Mouse (Mus musculus): ENCODE results near the gene Canx.
A peak's percentile ranks its signal among the peaks of the same experiment; 100 is the strongest.

Canx gene

GRCm38 (mm10) chr11:50275568-50276151, 49.8 kb downstream of the Canx start:
- no peak for DNase-seq (ENCODE audit: low spot score in 2 of 2)

- DNase-seq (ENCODE audit: low spot score in 2 of 2): no peak
Observed at GRCm38 (mm10) chr11:50275077-50275476, 50.4 kb downstream of the Canx start.

DNA sequence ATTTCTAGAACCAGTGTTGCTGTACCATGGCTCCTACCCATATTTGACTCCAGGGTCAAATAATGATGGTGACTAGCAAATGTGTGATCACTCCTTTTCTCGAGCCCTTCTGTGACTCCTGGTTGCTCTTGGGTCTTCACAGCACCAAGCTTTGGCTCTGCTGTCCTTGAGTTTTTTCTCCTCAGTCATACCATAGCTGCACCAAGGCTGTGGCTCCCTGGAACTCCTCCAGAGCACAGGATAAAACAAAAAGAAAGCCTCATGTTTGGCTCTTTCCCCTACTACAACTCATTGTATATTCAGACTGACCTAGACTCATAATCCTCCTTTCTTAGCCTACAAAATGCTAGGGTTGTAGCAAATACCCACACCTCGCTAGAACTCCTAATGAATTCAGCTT, 52.7 kb downstream of the Canx start:
- no peak for DNase-seq (ENCODE audit: low spot score in 2 of 2)

DNA sequence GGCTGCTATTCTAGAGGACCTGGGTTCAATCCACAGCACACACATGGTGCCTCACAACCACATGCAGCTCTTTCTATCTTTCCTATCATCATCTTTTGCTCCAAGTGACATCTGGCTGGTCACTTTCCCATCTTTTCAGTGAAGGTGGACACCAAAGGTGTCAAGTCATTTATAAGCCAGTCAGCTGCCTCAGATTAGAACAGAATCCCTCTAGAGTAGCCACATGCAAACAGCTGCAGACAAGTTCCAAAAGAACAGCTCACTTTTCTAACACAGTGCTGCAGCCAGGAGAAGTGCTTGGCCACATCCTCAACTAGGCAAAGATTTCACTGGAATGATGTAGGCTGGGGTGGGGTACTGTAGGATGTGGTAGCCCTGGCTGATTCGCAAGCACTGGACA, 55.6 kb downstream of the Canx start:
- DNase-seq (ENCODE audit: low spot score in 2 of 2): no peak

GRCm38 (mm10) chr11:50269163-50269562, 56.3 kb downstream of the Canx start:
- no peak for DNase-seq (ENCODE audit: low spot score in 2 of 2)

GRCm38 (mm10) chr11:50266997-50267396, 58.5 kb downstream of the Canx start:
- DNase-seq (ENCODE audit: low spot score in 2 of 2): no peak

GRCm38 (mm10) chr11:50265931-50266330, 59.5 kb downstream of the Canx start:
- no peak for DNase-seq (ENCODE audit: low spot score in 2 of 2)

DNA sequence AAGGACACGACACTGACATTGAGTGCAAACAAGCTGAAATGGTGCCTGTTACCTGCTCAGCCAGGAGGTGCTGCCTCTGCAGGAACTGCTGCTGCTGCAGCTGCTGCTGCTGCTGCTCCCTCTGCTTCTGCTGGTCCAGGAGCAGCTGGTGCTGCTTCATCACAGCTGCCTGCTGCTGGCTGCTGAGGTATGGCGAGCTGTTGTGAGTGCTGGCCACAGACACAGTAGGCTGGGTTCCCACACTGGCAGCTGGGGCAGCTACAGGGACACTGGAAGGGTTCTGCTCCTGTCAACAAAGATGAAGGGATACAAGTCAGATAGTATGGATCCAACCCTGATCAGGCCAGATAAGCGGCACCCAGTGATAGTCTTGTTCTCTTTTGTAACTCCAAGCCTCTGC, 62.3 kb downstream of the Canx start:
- DNase-seq (ENCODE audit: low spot score in 2 of 2): no peak

- no peak for DNase-seq (ENCODE audit: low spot score in 2 of 2)
Observed at GRCm38 (mm10) chr11:50262020-50262419, 63.5 kb downstream of the Canx start.

GRCm38 (mm10) chr11:50258310-50258709, 67.2 kb downstream of the Canx start:
- no peak for DNase-seq (ENCODE audit: low spot score in 2 of 2)

GRCm38 (mm10) chr11:50256615-50257014, 68.9 kb downstream of the Canx start:
- DNase-seq (ENCODE audit: low spot score in 2 of 2): no peak

DNA sequence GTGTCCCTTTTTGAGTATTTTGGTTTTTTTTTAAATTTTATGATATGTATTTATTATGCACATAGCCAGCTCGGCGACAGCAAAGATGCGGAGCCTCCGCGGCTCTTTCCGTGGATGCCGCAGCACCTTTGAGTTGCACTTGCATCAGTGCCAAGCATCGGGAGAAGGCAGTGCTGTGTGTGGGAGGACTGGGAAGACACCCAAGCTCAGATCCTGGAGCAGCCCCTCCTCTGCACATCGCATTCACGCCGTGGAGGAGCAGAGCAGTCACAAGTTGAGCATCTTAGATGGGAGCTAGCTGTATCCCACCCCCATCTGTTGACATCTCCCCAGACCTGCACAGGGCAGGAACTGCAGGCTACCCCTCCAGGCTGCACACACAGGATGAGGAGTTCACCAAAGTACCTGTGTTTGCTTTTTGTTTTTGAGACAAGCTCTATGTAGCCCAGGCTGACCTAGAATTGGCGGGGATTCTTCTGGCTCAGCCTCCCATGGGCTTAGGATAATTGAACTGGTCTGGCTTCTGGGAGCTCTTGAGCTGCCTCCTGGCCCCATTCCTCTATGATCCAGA, 71.4 kb downstream of the Canx start:
- DNase-seq (ENCODE audit: low spot score in 2 of 2): peak; percentile 73 to 81

DNA sequence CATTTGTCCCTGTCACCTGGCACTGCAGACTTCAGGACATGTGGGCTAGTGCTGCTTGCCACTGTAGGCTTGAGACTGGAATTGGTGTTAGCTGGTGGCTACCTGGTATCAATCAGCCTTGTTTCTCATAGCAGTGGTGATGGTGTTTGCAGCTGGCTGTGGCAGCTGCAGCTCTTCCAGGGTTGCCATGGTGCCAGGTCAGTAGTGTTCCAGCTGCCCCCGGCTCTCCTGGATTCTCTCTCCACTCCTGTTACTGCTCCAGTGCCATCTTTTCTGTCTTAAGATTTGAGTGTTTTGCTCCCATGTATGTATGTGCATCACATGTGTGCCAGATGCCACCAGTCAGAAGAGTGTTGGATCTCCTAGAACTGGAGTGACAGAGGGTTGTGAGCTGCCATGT, 72.1 kb downstream of the Canx start:
- DNase-seq (ENCODE audit: low spot score in 2 of 2): no peak

DNA sequence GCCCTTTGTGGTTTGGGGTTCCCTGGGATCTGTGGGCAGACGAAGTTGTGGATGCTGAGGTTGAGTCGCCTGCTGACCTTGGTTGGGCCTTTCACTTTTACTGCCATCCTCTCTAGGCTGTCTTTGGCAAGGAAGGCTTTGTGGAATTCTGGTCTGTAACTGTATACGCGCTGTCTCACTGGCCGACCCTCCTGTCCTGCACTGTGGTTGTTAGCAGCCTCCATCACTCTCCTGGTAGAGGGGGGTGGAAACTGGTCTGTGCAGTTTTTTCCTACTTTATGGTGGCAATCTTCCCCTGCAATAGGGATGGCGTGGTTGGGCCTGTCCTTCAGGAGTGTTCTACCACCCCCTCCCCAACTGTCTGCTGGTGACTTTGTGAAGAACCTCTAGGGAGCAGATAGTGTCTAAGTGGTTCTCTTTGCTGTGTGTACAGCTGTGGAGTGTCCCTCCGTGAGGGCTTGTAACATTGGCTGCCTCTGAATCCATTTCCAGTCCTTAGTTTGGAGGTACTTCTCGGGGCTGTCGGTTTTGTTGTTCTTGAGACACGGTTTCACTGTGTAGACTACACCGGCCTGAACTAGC, 72.7 kb downstream of the Canx start:
- no peak for DNase-seq (ENCODE audit: low spot score in 2 of 2)

GRCm38 (mm10) chr11:50252166-50252565, 73.3 kb downstream of the Canx start:
- no peak for DNase-seq (ENCODE audit: low spot score in 2 of 2)

GRCm38 (mm10) chr11:50248473-50249171, 76.9 kb downstream of the Canx start:
- no peak for DNase-seq (ENCODE audit: low spot score in 2 of 2)

DNA sequence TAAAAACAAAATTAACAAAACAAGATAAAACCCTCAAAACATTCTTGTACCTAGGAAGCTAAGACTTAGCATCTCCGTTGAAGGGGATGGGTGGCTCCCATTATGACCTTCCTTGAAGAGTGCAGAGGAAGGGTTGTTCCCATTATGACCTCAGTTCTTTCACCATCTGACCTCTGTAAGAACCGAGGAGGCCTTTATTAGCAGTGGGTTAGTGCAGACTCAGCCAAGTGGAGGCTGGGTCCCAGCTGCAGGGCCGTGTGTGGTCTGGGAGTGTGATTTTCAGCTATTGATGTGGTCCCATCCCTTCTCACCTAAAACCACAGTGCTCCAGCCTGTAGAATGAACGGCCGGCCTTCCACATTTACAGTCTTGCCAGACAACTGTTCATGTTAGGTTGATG, 80.2 kb downstream of the Canx start:
- DNase-seq (ENCODE audit: low spot score in 2 of 2): no peak
